Mouse (Mus musculus): ENCODE data around the gene Ptar1.
A peak's percentile ranks its signal among the peaks of the same experiment; 100 is the strongest.

The Ptar1 gene

DNA sequence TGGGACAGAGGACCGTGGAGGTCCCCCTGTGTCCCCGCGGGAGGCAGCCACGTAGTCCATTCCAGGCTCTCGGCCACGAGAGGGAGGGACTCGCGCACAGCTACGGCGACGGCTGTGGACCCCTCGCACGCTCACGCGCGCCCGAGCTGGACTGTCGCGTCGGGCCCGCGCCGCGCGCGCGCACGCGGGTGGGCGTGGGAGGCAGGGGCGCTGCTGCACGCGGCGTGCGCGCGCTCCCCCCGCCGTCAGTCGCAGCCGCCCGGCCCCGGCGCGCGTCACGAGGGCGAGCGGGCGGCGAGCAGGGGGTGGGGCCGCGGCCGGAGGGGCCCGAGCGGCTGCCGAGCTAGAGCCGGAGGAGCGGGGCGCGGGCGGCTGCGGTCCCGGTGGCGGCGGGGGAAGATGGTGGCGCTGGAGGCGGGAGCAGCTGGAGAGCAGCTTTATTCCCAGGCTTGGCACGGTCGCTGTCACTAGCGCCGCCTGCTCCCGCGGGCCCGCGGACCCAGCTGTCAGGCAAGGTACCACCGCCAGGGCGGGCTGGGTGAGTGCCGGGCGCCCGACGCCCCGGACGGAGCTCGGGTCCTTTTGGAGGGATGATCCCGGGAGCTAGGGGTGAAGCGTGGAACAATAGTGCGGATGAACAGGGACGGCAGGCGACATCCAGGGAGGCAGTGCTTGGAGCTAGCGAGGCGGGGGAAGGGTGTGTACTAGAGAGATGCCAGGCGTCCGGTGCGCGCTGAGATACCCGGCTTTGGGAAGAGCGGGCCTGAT lies 71.5 kb downstream of the Ptar1 start, which contains the start of gene Apba1:
Apba1 (plus strand) TSS at position 334 of the 768 bp plus-strand sequence.
- DNase-seq (ENCODE audit: low spot score), result peak; percentile 83

GRCm38 (mm10) chr19:23759322-23759945 lies 72.2 kb downstream of the Ptar1 start:
- DNase-seq (ENCODE audit: low spot score), result peak; percentile 35

- DNase-seq (ENCODE audit: low spot score), result peak; percentile 17
These were observed 76.1 kb downstream of the Ptar1 start for GRCm38 (mm10) chr19:23763371-23763770.

- DNase-seq (ENCODE audit: low spot score), result peak; percentile 26
These were observed 76.8 kb downstream of the Ptar1 start for GRCm38 (mm10) chr19:23764051-23764450.

GRCm38 (mm10) chr19:23768864-23769263 lies 81.6 kb downstream of the Ptar1 start:
- DNase-seq (ENCODE audit: low spot score), result peak; percentile 33

- peak; percentile 24 for DNase-seq (ENCODE audit: low spot score)
These were observed 83.5 kb downstream of the Ptar1 start for GRCm38 (mm10) chr19:23770494-23771423.

DNA sequence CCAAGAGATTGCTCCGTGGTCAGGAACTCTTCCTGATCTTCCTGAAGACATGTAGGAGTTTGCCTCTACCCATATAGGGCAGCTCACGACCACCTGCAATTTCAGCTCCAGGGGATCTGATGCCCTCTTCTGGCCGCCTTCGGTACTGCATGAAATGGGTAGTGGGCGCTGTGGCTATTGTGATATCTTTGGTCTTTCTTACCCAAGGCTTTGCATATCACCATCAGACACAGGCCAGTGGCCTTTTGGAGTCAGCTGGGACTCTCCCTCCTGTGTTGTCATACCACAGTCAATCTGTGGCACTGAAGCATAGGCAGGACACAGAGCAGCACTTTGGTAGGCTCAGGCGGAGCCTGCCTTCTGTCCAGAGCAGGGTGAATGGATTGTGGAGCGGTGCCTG lies 84.7 kb downstream of the Ptar1 start:
- DNase-seq (ENCODE audit: low spot score), result peak; percentile 57

DNA sequence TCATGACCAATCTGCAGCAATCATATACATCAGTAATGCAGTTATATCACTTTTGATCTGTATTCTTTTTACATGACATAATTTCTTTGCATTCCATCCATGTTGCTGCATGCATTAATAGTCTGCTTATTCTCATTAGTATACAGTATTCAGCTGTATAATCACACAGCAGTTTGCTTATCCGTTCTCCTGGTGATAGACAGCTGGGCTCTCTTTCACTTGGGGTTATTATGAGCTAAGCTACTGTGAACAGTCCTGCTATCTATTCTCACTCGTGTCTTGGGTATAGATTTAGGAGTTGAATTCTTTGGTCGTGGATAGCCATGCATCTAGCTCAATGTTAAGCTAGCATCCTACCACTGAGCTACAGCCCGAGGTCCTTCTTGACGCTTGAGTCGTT lies 88.1 kb downstream of the Ptar1 start:
- DNase-seq (ENCODE audit: low spot score), result peak; percentile 4

GRCm38 (mm10) chr19:23779130-23779529 lies 91.9 kb downstream of the Ptar1 start:
- no peak for DNase-seq (ENCODE audit: low spot score)

- DNase-seq (ENCODE audit: low spot score), result no peak
These were observed 92.9 kb downstream of the Ptar1 start for GRCm38 (mm10) chr19:23780105-23780504.

All from testis, postnatal 10 days (tissue).